Mouse (Mus musculus): Measurements from ENCODE around the gene Zfp710. TPM values are rescaled to one million over a fixed set of nuclear protein-coding genes. Genes with fewer than 3 reads are reported as not detected.

The Zfp710 gene
- polyA plus RNA-seq, 1 experiment = 0.20 TPM

DNA sequence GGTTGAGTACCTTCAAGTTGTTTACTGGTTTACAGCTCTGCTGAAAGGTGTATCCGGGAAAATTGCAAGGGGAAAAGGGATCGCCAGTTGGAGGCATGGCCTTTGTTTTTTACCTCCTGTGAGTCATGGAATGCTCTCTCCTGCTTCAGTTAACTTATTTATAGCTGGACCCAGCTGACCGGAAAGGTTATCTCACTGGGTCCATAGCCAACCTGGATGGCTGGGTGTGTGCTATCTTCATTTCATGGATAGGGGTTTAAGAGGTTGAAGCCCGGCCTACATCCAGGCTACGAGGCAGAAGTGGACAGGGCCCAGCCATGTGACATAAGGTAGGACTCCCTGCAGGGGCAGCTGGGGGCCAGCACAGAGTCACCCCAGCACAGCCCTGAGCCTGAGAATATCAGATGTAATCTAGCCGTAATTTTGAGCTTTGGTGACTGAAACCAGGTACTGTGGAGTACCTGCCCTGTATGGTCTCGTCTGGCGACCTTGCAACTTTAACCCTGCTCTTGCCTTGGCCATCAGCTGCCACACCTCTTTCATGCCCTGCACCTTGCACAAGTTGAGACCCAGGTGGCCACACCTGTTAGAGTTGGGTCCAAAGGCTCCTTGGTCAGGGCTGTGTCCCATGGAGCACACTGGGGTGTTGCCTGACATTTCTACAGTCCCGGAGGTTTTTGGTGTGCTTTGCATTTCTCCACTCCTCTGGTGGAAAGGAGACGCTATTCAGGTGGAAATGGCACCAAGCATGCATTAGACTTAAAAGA is 35.6 kb downstream of the Zfp710 start:
- Histone ChIP-seq H3K36me3 (ENCODE audit: control insufficient read depth) (no peaks in the 10 kb centered on the region), H3K4me1 (ENCODE audit: control insufficient read depth) (peaks cover 22% of the 10 kb centered on the region), H3K9me3 (ENCODE audit: control insufficient read depth, low read length) (no peaks in the 10 kb centered on the region), H3K27me3 (ENCODE audit: control insufficient read depth) (no peaks in the 10 kb centered on the region), H3K4me3 (replicated peaks) (no peak overlapping the region)
- no peak for TF ChIP-seq TAL1 (IDR thresholded peaks at IDR 0.05; ENCODE audit: low read length)

DNA sequence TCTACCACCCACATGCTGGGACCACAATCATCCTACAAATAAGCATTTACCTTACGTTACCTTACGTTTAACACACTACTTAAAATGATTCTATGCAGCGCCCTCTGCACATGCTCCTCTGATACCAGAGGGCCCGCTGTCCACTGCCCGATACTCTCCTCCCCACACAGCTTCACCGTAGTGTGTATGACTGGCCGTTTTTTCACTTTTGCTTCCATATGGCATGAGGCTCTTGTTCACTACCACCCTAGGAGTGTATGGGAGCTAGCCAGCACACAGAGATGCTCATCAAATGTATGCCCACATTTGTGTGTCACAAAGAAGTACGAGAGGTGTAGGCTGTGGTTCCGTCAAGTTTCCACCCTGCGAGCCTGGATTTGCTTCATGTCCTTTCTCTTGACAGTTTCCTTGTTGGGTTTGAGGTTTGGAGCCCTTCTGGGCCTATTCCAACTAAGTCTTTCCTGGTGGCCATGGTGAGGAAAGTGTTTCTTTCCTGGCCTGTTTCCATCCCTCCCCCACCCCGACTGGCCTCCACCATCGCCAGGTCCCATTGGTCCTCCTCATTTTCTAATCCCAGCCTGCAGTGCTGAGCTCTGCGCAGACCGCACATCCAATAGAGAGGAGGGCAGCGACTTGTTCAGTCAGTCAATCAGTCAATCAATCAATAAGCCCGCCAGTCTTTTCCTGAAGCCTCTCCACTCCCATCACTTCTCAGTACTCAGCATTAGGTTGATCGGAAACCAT is 37.6 kb downstream of the Zfp710 start:
- no peaks in the 10 kb centered on the region for H3K27me3 ChIP-seq (ENCODE audit: control insufficient read depth)
- H3K4me3 ChIP-seq (replicated peaks) = no peak overlapping the region
- H3K36me3 ChIP-seq (ENCODE audit: control insufficient read depth) = no peaks in the 10 kb centered on the region
- TF ChIP-seq TAL1 (IDR thresholded peaks at IDR 0.05; ENCODE audit: low read length) = no peak
- H3K4me1 ChIP-seq (ENCODE audit: control insufficient read depth) = peaks cover 18% of the 10 kb centered on the region
- no peaks in the 10 kb centered on the region for H3K9me3 ChIP-seq (ENCODE audit: control insufficient read depth, low read length)

DNA sequence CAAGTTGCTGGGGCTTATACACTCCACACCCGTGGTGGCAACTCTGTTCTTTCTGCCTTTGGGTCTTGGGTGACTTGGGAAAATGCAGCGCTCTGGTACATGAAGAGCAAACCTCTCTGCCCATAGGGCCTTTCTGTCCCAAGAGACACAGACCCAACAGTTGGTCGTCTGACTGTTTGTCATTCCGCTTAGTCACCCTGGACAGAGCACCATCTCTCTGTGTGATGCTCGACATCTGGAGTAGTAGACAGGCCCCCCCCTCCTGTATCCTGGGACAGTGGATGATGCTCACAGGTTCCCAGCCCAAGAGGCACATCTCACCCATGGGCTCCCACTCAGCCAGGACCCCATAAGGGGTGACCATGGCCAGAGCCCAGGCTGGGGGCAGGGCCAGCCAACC is 38.6 kb downstream of the Zfp710 start:
- H3K4me1 ChIP-seq (ENCODE audit: control insufficient read depth) = peaks cover 10% of the 10 kb centered on the region
- H3K9me3 ChIP-seq (ENCODE audit: control insufficient read depth, low read length) = no peaks in the 10 kb centered on the region
- H3K36me3 ChIP-seq (ENCODE audit: control insufficient read depth) = no peaks in the 10 kb centered on the region
- no peak overlapping the region for H3K4me3 ChIP-seq (replicated peaks)
- TF ChIP-seq TAL1 (IDR thresholded peaks at IDR 0.05; ENCODE audit: low read length) = no peak
- TF ChIP-seq GATA1 (IDR thresholded peaks at IDR 0.05; ENCODE audit: low read length) = no peak
- H3K27me3 ChIP-seq (ENCODE audit: control insufficient read depth) = no peaks in the 10 kb centered on the region

DNA sequence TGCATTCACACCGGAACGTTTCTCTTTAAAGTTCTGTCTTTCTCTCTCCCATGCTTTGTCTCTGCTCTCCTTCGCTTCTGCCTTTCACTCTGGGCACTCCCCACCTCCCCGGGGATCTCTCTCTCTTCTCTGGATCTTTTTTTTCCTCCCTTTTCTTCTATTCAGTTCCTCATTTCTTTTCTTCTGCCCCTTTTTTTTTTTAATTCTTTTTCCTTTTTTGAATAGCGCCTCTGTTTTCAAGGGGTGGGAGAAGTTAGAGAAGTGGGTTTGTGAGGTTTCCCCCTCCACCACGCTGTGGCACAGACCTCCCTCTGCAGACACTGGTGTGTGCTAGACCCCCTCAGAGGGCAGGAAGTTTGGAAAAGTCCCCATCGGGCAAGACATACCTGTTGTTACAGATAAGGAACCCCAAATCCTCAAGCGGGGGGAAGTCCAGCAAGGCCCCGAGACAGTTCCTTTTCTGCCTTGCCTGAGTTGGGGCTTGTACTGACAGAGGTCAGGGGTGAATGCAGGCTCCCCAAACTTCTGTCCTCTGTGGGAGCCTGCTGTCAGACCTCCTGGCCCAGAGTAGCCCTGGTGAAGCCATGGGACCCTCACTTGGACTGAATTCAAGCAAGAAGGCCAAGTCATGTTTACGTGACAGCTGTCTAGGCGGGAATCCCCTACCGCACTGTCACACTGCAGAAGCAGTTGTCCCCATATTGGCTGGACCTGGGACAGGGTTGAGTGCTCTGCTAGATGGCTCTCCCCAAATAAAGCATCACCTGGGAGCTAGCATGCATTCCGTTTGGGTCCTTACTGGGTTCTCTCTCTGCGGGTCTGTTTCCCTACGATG is 39.5 kb downstream of the Zfp710 start:
- TF ChIP-seq TAL1 (IDR thresholded peaks at IDR 0.05; ENCODE audit: low read length) = no peak
- TF ChIP-seq GATA1 (IDR thresholded peaks at IDR 0.05; ENCODE audit: low read length) = no peak
- H3K36me3 ChIP-seq (ENCODE audit: control insufficient read depth) = no peaks in the 10 kb centered on the region
- peaks cover 6% of the 10 kb centered on the region for H3K4me1 ChIP-seq (ENCODE audit: control insufficient read depth)
- no peak overlapping the region for H3K4me3 ChIP-seq (replicated peaks)
- H3K27me3 ChIP-seq (ENCODE audit: control insufficient read depth) = no peaks in the 10 kb centered on the region
- no peaks in the 10 kb centered on the region for H3K9me3 ChIP-seq (ENCODE audit: control insufficient read depth, low read length)

DNA sequence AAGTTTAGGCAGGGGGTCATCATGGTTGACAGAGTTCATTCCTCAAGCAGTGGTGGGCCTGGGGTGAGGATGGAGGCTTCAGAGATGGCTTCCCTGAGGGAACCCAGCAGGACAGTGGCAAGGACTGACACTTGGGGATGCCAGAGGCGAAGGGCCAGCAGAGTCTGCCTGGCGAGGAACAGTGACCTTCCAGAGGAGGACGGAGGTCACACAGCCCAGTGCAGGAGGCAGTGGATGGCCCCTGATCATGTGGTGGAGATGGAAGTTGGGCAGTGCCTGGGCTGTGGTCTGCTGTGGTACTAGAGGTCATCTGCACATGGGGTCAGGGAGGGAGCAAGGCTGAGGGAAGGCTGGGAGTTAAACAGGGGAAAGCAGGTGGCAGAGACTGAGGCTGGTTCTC is 40.6 kb downstream of the Zfp710 start:
- Histone ChIP-seq H3K4me1 (ENCODE audit: control insufficient read depth) (peaks cover 8% of the 10 kb centered on the region), H3K36me3 (ENCODE audit: control insufficient read depth) (no peaks in the 10 kb centered on the region), H3K4me3 (replicated peaks) (no peak overlapping the region), H3K27me3 (ENCODE audit: control insufficient read depth) (no peaks in the 10 kb centered on the region), H3K9me3 (ENCODE audit: control insufficient read depth, low read length) (no peaks in the 10 kb centered on the region)
- no peak for TF ChIP-seq TAL1 (IDR thresholded peaks at IDR 0.05; ENCODE audit: low read length)
- no peak for TF ChIP-seq GATA1 (IDR thresholded peaks at IDR 0.05; ENCODE audit: low read length)

DNA sequence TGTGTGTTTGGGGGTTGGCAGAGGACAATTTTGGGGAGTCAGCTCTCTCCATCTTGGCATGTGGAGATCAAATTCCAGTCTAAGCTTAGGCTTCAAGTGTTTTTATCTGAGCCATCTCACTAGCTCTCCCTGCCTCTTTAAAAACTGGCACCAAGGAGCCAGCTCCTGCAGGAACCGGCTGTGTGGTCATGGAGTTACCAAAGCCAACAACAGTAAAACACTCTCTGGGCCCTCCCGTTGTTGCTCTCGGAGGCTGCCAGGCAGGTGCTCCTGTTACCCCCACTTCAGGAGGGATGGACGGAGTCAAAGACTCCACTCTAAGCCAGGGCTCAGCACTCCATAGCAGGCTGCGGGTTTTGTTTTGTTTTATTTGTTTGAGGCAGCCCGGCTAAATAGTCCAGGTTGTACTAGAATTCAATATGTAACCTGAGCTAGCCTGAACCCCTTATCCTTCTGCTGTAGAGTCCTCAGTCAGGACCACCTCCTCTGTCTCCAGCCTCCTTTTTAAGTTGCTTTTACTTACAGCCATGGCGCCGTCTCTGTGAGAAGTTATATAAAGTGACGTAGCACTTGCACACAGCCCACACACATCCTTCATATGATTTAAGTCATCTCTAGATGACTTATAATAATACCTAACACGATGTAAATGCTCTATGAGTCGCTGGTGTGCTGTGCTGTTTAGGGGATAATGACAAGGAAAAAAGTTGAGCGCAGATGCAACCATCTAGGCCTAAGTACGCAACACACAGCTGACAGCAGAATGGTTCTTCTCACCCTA is 42.3 kb downstream of the Zfp710 start:
- Histone ChIP-seq H3K4me1 (ENCODE audit: control insufficient read depth) (peaks cover 9% of the 10 kb centered on the region), H3K36me3 (ENCODE audit: control insufficient read depth) (no peaks in the 10 kb centered on the region), H3K9me3 (ENCODE audit: control insufficient read depth, low read length) (no peaks in the 10 kb centered on the region), H3K4me3 (replicated peaks) (no peak overlapping the region), H3K27me3 (ENCODE audit: control insufficient read depth) (no peaks in the 10 kb centered on the region)
- no peak for TF ChIP-seq TAL1 (IDR thresholded peaks at IDR 0.05; ENCODE audit: low read length)
- no peak for TF ChIP-seq GATA1 (IDR thresholded peaks at IDR 0.05; ENCODE audit: low read length)

DNA sequence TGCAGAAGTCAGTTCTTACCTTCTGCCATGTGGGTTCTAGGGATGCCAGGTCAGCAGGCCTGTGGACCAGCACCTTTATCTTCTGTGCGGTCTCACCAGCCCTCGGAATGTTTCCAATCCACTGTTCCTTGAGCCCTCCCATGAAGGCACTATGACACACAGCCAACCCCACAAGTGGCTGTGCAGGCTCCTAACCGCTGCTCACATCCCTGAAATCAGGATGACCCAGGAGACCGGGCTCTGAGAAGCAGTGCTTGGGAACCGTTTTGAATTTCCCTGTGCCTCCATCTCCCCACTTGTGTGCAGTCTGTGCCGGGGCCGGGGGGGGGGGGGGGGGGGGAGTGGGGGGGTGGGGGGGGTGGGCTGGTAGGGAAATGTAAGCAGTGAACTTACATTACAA is 43.7 kb downstream of the Zfp710 start:
- Histone ChIP-seq H3K36me3 (ENCODE audit: control insufficient read depth) (no peaks in the 10 kb centered on the region), H3K27me3 (ENCODE audit: control insufficient read depth) (no peaks in the 10 kb centered on the region), H3K9me3 (ENCODE audit: control insufficient read depth, low read length) (no peaks in the 10 kb centered on the region), H3K4me1 (ENCODE audit: control insufficient read depth) (peaks cover 9% of the 10 kb centered on the region), H3K4me3 (replicated peaks) (no peak overlapping the region)
- no peak for TF ChIP-seq TAL1 (IDR thresholded peaks at IDR 0.05; ENCODE audit: low read length)
- no peak for TF ChIP-seq GATA1 (IDR thresholded peaks at IDR 0.05; ENCODE audit: low read length)

DNA sequence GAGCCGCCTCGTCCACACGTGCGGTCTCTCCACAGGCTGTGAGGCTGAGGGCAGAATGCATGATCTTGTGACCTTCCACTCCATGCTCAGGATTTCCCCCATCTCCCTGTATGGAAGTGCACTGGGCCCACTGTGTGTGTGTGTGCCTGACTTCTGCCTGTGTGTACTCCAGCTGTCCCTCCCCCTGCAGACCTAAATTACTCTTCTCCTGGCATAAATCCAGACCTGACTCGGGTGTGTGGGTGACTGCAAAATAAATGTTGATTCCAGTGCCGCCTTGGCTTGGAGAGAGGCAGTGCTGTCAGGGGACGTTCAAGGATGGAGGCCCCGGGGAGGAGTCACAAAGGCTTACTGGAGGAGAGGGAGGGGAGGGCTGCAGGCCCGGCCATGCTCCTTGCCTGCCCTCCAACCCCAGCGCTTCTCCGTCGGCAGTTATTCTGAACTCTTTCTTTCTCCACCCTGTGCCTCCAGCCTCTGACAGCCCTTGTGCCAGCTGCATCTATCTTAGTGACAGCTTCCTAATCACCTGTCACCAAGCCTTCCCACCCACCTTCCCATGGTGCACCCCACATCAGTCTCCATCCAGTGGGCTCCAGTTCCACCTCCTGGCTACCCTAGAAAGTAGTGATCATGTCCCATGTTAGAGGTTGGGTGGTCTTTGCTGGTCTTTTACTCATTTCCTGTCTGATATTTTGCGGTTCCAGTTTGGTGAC is 45.2 kb downstream of the Zfp710 start:
- H3K9me3 ChIP-seq (ENCODE audit: control insufficient read depth, low read length) = no peaks in the 10 kb centered on the region
- no peak for TF ChIP-seq GATA1 (IDR thresholded peaks at IDR 0.05; ENCODE audit: low read length)
- no peak for TF ChIP-seq TAL1 (IDR thresholded peaks at IDR 0.05; ENCODE audit: low read length)
- no peaks in the 10 kb centered on the region for H3K36me3 ChIP-seq (ENCODE audit: control insufficient read depth)
- peaks cover 12% of the 10 kb centered on the region for H3K4me1 ChIP-seq (ENCODE audit: control insufficient read depth)
- no peaks in the 10 kb centered on the region for H3K27me3 ChIP-seq (ENCODE audit: control insufficient read depth)
- no peak overlapping the region for H3K4me3 ChIP-seq (replicated peaks)
